Mouse (Mus musculus): ENCODE data around the gene Cacnb4. TPM values are rescaled to one million over a fixed set of nuclear protein-coding genes. Genes with fewer than 3 reads are reported as not detected.

Cacnb4 gene
- polyA plus RNA-seq, 1 experiment: not detected

DNA sequence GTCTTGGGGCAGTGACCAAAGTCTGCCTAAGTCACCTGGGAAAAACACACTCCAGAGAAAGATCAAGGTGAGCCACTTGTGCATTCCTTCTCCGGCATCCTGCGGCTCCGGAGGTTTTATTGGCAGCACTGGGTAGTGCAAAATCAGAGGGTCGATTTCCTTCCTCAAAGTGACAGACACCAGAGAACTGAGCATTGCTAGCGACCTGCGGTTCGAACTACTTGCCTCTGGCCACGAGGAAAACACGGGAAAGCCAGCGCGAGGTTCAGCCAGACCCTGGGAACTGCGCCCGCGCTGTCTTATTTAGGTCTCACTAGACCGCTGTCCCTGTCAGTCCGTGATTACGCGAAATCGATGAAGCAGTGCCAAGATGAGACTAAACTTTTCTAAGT lies 1.7 kb downstream of the Cacnb4 start:
- TF ChIP-seq GATA1 (IDR thresholded peaks at IDR 0.05; ENCODE audit: low read length): no peak

DNA sequence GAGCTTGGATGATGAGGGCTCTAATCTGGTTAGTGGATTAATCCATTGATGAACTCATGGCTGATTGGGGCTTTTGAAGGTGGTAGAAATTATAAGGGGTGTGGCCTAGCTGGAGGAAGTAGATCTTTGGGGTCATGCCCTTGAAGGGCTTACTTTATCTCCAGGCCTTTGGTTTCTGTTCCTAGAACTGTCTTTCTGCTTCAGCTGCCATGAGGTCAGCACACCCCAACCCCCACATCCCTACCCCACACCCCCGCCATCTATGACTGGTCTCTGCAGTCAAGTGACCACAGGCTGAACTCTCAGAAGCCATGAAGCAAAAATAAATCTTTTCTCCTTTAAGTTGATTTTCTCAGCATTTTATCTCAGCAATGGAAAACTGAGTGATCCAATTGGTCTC lies 3.5 kb downstream of the Cacnb4 start:
- no peak for TF ChIP-seq GATA1 (IDR thresholded peaks at IDR 0.05; ENCODE audit: low read length)

DNA sequence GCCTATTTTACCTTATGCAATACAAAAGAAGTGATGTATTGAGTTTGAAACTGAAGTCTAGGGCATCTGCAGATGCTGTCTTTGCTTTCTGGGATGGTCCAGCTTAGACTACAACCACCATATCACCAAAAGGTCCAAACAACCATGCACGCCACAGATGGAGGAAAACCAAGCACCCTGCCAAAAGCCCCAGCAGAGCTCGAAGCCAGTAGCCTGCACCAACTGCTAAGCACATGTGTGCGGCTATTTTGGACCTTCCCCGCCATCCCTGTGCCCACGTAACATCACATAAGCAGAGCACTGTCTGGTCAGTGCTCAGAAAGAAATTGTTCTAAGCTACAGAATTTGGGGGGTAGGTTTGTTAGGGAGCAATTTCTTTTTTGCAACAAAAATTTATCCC lies 5.9 kb downstream of the Cacnb4 start:
- no peak for TF ChIP-seq GATA1 (IDR thresholded peaks at IDR 0.05; ENCODE audit: low read length)

DNA sequence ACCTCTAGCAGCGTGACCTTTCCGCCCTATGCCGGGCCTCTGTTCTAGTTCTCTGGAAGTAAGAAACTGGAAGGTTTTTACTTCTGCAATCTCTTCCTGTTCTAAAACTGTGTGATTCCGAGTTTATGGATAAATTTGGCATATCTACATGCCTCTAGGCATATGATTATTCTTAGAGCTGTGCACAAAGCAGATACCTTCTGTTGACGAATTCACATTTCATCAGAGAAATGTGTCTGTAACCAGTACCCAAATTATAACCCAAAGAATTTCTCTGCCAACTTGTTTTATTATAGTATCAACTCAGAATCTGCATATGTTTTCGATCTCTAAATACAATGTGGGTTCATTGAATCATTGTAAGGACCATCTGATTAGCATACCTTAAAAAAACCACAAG lies 8.2 kb downstream of the Cacnb4 start:
- TF ChIP-seq GATA1 (IDR thresholded peaks at IDR 0.05; ENCODE audit: low read length): no peak

DNA sequence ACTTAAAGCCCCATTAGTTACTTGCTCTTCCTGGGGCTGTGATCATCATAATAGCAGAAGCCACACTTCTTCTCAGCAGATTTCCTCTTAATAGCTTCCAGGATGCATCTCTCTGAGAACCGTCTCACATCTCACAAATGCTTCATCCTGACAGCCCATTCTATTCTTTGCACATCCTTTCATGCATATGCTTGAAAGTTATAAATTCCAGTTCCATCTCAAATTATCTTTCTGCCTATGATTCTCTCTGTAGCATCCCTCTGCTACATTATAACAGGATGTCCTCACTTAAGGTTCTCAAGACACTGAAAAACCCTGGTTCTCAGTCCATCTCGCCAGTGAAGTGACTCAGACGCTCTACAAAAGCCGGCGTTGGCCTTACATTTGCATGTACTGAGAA lies 19.9 kb downstream of the Cacnb4 start:
- no peak for TF ChIP-seq GATA1 (IDR thresholded peaks at IDR 0.05; ENCODE audit: low read length)

DNA sequence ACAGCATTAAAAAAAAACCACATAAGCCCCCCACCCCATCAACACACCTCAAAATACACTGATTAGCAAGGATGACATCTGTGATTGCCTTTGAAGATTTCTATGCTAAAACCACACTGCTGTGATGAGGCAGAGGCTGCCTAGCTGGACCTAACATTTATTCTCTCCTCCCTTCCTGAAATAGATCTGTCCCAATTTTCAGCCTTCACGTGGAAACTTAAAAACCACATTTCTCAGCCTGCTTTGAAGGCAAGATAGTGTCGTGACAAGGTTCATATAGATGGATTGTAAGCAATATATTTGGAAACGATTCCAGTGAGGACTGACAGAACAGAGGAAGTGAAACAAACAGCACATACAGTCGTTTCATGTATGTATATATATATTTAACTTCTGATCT lies 22.1 kb downstream of the Cacnb4 start:
- TF ChIP-seq GATA1 (IDR thresholded peaks at IDR 0.05; ENCODE audit: low read length): no peak

DNA sequence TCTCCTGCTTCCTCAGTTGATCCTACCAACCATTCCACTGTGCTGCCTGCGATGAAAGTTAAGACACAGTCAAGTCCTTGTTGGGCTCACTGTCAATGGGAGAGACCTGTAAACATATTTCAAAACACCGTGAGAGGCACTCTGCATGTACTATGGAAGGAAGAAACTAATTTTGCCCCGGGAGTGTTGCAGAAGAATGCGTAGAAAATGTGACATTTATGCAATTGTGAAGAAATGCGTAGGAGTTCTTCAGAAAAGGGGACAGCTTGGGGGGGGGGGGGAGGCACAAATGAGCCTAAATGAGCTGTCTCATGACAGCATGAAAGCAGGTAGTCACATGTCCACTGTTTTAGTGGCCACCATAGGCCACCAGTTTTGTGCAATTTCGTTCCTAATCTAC lies 25.1 kb downstream of the Cacnb4 start:
- no peak for TF ChIP-seq GATA1 (IDR thresholded peaks at IDR 0.05; ENCODE audit: low read length)

DNA sequence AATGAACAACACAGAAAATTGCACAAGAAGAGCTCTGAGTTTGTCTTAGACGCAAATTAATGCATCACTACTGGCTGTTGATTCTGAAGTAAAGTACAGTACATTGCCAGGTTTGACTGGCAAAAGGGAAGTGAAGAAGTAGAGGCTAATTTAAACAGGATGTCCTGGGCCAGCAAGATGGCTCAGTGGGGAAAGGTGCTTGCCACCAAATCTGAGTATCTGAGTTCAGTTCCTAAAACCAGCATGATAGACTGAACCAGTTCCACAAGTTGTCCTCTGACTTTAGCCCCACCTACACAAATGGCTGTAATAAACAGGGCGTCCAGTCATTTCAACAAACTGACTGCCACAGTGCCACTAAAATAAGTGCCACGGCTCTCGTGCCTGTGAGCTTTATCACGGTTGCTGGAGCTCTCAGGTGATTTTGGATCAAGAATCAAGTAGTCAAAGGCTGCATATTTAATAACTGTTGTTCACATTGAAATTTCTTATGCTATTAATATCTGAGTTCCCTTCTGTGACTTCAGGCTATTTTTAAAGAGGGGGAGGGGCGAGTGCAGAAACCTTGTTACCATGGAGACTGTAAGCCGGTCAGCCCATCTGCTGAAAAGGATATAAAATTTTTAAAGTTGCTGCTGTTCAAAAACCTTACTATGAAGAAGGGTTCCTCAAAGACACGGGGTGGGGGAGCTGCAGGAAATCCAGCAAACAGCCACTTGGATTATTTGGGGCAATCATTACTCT lies 29.2 kb downstream of the Cacnb4 start:
- TF ChIP-seq GATA1 (IDR thresholded peaks at IDR 0.05; ENCODE audit: low read length): no peak

DNA sequence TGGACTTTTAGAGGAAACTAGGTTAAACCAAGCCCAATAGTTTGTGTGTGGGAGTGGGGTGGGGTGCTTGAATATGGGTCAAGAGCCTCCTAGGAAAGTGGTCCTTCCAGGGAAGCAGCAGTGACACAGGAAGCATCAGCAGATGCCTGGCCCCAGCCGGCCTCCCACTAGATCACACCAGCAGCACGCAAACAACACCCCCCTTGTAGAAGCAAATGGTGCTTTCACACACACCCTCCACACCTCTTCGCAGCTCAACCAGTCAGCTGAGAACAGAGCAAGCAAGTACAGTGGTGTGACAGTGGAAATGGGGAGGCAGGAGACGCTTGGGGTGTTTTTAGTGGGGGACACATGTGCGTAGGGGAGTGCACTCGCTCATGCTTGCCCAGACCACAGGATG lies 33.0 kb downstream of the Cacnb4 start:
- no peak for TF ChIP-seq GATA1 (IDR thresholded peaks at IDR 0.05; ENCODE audit: low read length)

DNA sequence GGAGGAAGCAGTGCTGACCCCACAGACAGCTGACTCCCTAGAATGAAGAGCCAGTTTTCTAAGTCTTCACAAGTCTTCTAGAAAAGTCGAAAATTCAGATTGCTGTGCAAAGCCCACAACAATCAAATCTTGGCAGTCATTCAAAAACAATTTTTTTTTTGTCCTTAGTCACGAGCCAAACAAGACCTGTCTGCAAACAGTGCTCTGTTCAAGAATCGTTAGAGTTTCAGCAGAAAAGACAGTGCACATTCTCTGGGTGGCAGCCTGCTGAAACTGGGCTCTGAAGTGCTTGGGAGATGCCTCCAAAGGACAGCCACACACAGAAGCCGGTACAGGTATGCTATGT lies 37.1 kb downstream of the Cacnb4 start:
- no peak for TF ChIP-seq GATA1 (IDR thresholded peaks at IDR 0.05; ENCODE audit: low read length)

DNA sequence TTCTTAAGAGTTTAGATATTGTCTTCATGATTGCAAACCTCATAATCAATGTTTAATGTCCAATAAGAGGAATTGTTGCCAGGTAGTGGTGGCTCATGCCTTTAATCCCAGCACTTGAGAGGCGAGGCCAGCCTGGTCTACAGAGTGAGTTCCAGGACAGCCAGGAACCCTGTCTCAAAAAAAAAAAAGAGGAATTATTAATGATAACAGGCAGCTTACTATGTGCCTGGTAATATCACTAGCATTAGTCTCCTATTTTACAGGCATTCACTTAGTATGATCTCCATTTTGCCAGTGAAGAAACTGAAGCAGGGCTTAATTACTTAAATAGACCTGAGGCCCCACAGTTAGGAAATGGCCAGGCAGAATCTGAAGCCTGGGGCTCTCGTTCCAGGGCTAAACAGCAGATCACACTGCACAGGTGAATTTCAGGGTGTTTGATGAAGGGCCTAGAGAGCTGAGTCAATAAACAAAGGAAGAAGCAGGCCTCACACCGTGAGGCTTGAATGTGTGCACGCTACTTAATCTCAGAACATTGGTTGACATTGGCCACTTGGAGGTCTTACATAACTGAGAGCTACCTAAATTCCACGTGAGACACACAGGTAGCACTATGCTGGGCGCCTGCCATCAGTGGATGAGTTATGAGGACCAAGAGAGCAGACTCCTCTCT lies 37.6 kb downstream of the Cacnb4 start:
- TF ChIP-seq GATA1 (IDR thresholded peaks at IDR 0.05; ENCODE audit: low read length): no peak

DNA sequence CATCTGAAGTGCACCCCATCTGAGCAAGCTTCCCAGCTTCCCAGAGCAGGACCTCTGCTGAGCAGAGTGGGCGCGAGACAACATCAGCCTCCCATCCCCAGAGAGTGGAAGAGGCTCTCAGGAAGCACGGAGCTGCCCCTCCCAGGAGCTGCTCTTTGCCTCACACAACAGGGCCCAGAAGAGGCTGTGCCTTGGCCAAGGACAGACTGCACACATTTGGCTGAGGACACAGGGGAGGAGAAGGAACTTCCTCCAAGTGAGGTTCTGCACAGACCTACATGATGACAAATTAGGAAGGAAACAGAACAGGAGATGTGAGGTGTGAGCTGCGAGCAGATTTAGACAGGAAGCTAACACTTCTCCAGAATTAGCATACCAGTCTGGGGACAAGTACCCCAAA lies 38.4 kb downstream of the Cacnb4 start:
- no peak for TF ChIP-seq GATA1 (IDR thresholded peaks at IDR 0.05; ENCODE audit: low read length)

DNA sequence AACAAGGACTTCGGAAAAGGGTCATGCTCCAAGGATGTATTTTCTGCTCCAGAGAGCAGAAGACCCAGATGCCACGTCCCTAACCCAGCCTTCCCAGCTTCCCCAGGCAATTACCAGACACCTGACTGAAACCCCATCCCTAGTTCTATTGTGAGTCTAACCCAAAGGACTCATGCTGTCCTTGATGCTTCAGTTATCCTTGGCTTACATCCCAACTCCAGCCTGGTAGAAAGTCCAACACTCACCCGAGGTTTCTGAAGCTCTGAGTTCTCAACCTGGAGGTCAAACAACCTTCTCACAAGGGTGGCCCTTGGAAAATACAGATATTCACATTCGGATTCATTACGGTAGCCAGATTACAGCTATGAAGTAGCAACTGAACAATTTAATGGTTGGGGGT lies 40.6 kb downstream of the Cacnb4 start:
- TF ChIP-seq GATA1 (IDR thresholded peaks at IDR 0.05; ENCODE audit: low read length): no peak

DNA sequence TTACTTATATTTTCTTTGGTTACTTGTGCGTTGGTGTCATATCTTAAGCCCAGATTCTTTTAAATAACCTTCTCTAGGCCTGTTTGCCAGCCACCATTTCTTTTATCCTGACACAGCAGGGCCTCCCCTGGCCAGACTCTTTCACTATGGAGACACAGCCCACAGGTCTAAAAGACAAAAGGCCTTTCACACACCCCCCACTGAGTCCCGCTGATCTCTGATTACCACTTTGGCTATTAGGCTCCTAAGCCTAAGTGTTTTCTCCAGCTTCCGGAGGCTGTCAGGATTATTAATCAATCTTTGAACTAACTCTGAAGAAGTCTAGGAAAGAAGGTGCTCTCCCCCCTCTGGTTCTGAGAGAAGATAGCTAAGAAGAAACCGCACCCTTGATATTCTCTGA lies 41.3 kb downstream of the Cacnb4 start:
- TF ChIP-seq GATA1 (IDR thresholded peaks at IDR 0.05; ENCODE audit: low read length): no peak

DNA sequence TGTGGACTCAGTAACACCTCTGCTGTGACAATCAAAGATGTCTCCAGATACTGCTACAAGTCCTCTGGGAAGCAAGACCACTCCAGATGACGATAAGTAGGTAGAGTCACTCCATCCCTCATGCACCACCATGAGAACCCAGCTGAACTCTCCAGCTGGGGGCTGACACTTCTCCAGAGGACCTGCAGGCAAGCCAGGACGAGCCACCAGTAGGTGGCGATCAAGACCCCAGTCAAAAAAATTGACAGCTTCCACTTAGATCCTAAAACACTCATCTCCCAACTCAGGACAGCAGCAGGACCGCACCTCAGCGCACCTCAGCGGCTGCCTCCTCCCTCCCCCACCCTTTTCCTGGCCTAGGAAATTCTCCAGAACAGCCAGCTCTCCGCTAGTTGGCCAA lies 43.8 kb downstream of the Cacnb4 start:
- no peak for TF ChIP-seq GATA1 (IDR thresholded peaks at IDR 0.05; ENCODE audit: low read length)

DNA sequence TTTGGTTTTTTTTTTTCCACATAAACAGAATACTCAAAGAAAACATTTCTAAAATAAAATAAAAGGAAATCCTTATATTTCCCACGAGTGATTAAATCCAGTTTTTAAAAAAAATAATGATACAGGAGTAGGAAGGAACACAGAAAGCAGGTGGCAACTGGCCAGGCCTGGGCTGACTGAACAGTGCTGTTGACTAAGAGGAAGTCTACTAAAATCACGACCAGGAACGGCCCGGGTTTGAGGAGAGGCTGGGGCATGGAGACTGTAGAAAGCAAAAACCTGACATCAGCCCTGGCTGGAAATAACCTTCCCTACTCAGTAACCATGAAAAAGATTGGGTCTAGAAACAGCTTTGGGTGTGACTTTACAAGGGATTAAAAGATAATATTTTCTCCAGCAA lies 48.4 kb downstream of the Cacnb4 start:
- TF ChIP-seq GATA1 (IDR thresholded peaks at IDR 0.05; ENCODE audit: low read length): no peak

DNA sequence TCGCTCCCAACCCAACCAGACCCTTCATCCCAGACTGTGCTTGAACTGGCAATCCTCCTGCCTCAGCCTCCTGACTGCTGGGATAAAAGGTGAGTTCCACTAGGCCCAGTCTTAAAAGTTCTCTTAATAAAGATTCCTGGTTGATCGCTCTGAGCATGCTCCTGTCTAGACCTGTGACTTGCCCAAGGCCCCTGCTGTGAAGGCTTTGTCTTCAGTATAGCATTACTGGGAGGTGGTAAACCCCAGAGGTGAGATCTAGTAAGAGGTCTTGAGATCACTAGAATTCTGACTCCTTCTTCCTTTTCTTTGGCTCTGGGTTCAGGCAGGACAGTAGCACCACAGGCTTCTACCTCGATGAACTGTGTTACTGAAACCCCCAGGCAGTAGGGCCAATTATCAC lies 50.4 kb downstream of the Cacnb4 start:
- TF ChIP-seq GATA1 (IDR thresholded peaks at IDR 0.05; ENCODE audit: low read length): no peak

Measured in G1E-ER4 (cell line).